Mouse (Mus musculus) left cerebral cortex, postnatal 4 days (tissue): ENCODE results near the gene Lrmda. TPM values are rescaled to one million over a fixed set of nuclear protein-coding genes. Genes with fewer than 3 reads are reported as not detected.

Experiments
- DNase-seq: peaks from one replicate; pipeline ENCODE4 v3.0.0-alpha.2; 2022
- intact Hi-C: fragments of 180-260 bp; cut with DNase I; formaldehyde crosslinking; loops from one replicate; pipeline ENCODE4 v1.15.1; 2025
- total RNA-seq, 2 experiments: library from RNA; stranded (reverse); gene quantifications; 2 replicates each; pipeline ENCODE4 v1.2.3; 2021

The Lrmda gene
- total RNA-seq, 2 experiments from 2014 or later: 0.74 TPM; not detected in 1

- DNase-seq: no peak
- intact Hi-C loops: no loop called here
Measured at GRCm38 (mm10) chr14:22088604-22089003, 69.1 kb downstream of the Lrmda start.

DNA sequence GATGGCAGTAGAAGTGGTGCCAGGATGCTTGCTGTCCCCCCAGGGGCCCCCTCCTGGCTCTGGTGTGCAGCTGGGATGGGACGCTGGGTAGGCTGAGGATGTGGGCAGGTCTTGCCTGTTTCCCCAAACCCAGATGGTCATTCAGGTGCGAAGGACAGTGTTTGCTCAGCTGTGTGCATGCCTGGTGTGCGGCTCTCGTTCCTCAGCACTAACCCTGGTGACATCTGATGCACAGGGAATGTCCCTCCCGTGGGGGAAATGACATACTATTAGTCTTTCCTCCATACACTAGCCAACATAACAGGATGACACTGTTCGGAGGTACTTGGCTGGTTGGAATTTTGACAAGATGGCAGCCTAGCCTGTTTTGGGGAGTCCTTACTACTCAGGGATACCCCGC lies 69.8 kb downstream of the Lrmda start:
- DNase-seq: no peak
- intact Hi-C loops: no loop called here

GRCm38 (mm10) chr14:22089866-22090470 lies 70.5 kb downstream of the Lrmda start:
- DNase-seq: no peak
- intact Hi-C loops: no loop called here

- intact Hi-C loops: no loop called here
- DNase-seq: no peak
Measured at GRCm38 (mm10) chr14:22090778-22091211, 71.3 kb downstream of the Lrmda start.

DNA sequence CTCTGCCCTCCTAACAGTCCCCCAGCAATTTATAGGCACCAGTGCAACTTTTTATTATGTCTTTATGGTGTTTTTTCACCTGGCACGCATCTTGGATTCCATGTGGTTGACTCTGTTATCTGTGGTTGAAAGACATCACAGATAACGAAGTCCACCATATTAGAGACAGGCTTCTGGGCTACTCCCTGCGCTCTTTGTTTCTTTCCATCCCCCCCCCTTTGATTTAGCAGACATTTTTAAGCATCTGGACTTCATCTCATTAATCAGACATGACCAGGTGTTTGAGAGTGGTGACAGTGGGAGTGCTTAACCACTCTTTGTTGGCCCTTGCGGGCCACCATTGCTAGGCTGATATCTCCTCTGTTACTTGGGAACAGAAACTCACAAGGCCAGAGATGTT lies 71.8 kb downstream of the Lrmda start:
- DNase-seq: no peak
- intact Hi-C loops: no loop called here

- intact Hi-C loops: no loop called here
Measured at GRCm38 (mm10) chr14:22093124-22093523, 73.6 kb downstream of the Lrmda start.

DNA sequence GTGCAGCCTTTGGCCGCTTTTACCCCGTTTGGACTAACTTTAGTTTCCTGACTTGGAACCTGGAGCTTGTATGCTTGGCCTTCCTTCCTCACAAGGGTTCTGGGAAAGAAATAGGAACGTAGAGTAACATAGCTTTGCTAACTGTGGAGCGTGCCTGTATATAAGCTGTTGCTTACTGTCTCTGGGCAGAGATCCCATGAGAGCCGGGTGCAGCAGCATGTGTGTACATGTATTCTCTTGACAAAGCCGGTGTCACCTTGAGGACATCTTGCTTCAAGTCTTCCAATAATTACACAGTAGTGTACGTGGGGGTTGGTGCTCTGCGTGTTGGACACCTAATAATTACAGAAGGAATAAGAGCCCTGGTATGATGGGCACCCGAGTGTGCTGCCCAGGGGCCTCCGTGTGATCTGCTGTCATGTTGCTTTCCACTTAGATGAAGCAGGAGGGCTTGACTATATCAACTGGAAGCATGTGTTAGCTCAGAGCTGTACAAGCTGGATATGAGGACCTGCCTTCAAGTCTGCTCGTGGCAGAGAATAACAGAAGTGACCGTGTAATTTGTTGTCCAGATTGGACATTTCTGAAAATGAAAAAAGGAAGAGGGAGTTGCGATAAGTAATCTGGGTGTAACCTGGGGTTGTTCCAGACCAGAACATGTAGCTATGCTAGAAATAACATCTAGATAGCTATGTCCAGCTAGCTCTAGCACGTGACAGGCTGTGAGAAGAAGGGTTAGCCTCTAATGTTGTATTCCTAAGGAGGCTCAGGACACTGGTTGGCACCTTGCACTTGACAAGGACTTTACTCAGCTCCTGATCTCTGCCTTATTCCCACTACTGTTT lies 82.7 kb downstream of the Lrmda start:
- intact Hi-C loops: no loop called here
- no peak for DNase-seq

More at GRCm38 (mm10) chr14:22093124-22093523, 73.6 kb downstream of the Lrmda start:
- DNase-seq: no peak

DNA sequence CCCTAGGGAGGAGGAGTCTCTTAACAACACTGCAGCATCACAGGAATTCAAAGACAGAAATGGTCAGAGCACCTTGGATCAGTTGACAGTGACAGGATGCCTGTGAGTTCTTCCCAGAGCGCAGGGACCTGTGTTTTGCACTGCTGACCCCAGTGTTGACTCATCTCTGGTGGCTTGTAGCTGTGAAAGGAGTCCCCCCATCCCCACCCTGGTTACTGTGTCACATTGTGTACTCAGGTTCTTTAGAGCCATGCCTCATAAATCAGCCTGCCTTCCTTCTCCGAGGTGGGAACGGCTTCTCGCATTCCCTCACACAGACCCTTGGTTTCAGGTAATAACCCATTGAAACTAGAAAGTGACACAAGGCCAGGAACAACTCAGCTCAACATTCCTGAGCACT lies 86.3 kb downstream of the Lrmda start:
- no peak for DNase-seq
- intact Hi-C loops: no loop called here

- intact Hi-C loops: no loop called here
- no peak for DNase-seq
Measured at GRCm38 (mm10) chr14:22106777-22107176, 87.3 kb downstream of the Lrmda start.

- intact Hi-C loops: no loop called here
- no peak for DNase-seq
Measured at GRCm38 (mm10) chr14:22109423-22109822, 89.9 kb downstream of the Lrmda start.

- intact Hi-C loops: no loop called here
- DNase-seq: no peak
Measured at GRCm38 (mm10) chr14:22113463-22114361, 94.2 kb downstream of the Lrmda start.

GRCm38 (mm10) chr14:22114651-22115351 lies 95.3 kb downstream of the Lrmda start:
- intact Hi-C loops: no loop called here
- DNase-seq: no peak

DNA sequence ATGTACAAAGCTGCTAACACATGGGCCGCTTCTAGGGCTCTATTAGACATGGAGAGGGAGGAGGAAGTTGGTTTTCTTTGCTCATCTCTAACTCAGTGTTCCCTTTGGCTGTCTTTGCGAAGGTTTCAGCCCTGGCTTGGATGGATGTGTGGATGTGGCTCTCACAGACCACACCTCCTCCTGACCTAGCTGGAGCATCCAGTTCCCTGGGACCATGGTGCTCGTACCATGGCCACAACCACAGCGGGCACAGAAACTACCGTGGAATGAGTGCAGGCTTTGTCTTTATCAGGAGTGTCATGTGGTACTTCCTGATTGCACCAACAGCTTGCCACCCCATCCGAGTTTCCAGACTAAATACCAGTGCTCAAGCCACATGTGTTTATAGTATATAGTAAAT lies 98.6 kb downstream of the Lrmda start:
- intact Hi-C loops: no loop called here
- no peak for DNase-seq

GRCm38 (mm10) chr14:22118512-22118911 lies 99.0 kb downstream of the Lrmda start:
- no peak for DNase-seq

GRCm38 (mm10) chr14:22126276-22126675 lies 106.8 kb downstream of the Lrmda start:
- DNase-seq: no peak
- intact Hi-C loops: no loop called here

More at GRCm38 (mm10) chr14:22118512-22118911, 99.0 kb downstream of the Lrmda start:
- intact Hi-C loops: no loop called here

DNA sequence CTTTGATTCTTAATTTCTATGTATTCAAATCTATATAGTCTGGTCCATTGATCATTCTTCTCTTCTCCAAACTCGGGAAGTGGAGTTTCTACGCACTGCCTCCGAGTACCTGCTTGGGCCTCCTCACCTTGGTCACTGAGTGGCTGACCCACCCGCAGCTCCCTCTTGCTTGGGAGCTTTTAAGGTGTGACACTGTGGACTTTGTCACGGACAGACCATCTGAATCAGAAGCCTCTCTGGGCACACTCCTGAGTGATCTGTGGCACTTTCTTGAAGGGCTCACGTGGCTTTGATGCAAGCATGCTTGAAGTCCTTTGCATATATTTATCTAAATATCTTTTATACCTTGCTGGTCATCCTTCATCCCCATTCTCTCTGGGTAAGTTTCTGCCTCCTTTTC lies 107.3 kb downstream of the Lrmda start:
- no peak for DNase-seq
- intact Hi-C loops: no loop called here

DNA sequence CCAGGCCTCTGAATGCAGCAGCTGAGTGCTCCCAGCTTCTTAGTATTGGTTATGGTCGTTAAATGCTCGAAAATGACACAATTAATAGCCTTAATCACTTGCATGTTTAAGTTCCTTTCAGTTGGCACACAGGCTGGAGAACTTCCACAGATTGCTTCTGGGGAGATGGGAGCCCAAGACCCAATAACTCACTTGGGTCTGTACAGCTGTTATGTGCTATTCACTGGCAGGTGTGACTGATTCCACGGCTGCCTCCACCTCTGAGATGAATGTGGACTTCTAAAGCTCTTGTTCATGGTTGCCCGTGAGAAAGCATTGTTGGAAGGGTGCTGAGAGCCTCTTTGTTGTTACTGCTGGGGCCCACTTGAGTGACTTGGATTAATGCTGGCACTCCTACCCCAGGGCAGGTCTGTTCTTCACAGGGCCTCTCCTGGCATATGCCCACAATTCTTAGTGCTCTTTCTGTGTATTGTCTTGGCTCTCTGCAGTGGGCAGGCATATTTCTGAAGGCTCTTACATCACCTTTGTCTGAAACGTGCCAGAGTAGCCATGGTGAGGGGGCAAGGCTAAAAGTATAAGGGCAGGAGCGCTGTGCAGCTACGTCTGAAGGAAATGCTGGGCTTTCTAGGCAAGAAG lies 111.6 kb downstream of the Lrmda start:
- no peak for DNase-seq
- intact Hi-C loops: no loop called here

DNA sequence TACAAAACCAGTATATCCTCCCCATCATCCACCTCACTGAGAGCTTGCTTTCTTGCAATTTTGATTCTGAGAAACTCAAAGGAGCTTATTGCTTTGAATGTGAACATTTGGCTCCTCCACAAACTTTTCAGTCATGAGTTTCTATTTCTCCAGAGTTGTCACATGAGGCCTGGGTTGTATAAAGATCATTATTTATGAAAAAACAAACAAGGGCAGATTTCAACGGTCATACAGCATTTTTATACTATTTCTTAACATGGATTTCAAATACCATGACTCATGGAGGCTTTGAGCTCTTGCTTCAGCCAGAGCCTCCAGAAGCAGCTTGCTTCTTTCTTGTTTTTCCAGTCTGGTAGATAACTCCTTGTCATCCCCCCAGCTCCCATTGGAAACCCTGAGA lies 119.8 kb downstream of the Lrmda start:
- intact Hi-C loops: no loop called here
- no peak for DNase-seq

DNA sequence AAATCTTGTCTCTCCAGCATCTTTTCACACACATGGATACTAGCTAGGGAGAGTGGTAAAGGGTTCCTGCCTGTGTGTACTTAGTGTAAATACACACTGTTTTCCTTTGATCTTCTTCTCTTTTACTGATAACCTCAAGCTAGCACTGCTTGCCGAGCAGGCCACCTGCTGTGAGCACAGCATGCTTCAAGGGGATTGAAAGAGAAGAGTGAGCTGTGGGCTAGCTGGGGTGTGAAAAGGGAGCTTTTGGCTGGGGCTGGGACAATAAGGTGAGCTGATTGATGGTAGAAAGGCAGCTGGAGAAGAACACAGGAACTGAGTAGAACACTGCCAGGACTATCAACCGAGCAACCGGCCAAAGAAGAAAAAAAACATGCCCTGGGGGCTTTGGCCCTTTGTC lies 124.5 kb downstream of the Lrmda start:
- intact Hi-C loops: no loop called here

GRCm38 (mm10) chr14:22145863-22146262 lies 126.4 kb downstream of the Lrmda start:
- intact Hi-C loops: no loop called here
- DNase-seq: no peak

More for the DNA sequence above, 124.5 kb downstream of the Lrmda start:
- no peak for DNase-seq
